Mouse (Mus musculus) heart, adult 2 months (tissue): ENCODE data around the gene Gm49336. TPM values are rescaled to one million over a fixed set of nuclear protein-coding genes. Genes with fewer than 3 reads are reported as not detected.

Source experiments
- DNase-seq, 2 experiments: peaks; one replicate each; pipeline ENCODE4 v3.0.0; 2021
- H3K27ac ChIP-seq: fragments of 200-600 bp; 2 replicates; pipeline ENCODE4 v1.8.1; 2022
- H3K27me3 ChIP-seq: fragments of 200-500 bp; 2 replicates; pipeline ENCODE4 v1.6.1; 2012; ENCODE audit warnings: mild to moderate bottlenecking, low read length, inconsistent platforms, mixed read lengths; ENCODE audit not compliant: control insufficient read depth, insufficient read depth
- H3K36me3 ChIP-seq: fragments of 200-500 bp; 2 replicates; pipeline ENCODE4 v1.6.1; 2012; ENCODE audit warnings: low read length, inconsistent platforms; ENCODE audit not compliant: control insufficient read depth, insufficient read depth
- H3K4me1 ChIP-seq: fragments of 200-500 bp; 2 replicates; pipeline ENCODE4 v1.6.1; 2011; ENCODE audit warnings: low read length; ENCODE audit not compliant: control insufficient read depth, insufficient read depth
- H3K4me3 ChIP-seq: fragments of 200-600 bp; 2 replicates; pipeline ENCODE4 v1.8.1; 2022
- H3K79me2 ChIP-seq: fragments of 200-500 bp; replicated peaks from 2 replicates; pipeline ENCODE4 v1.6.1; 2012; ENCODE audit warnings: mild to moderate bottlenecking, inconsistent platforms, low read length, moderate library complexity, mixed read lengths; ENCODE audit not compliant: control insufficient read depth, insufficient read depth
- H3K9ac ChIP-seq: fragments of 200-500 bp; 2 replicates; pipeline ENCODE4 v1.6.1; 2012; ENCODE audit warnings: low read depth, mild to moderate bottlenecking, control low read depth, inconsistent platforms, low read length, mixed read lengths
- CTCF ChIP-seq: fragments of 200-600 bp; IDR thresholded peaks from 2 replicates; pipeline ENCODE4 v1.8.1; 2022; ENCODE audit warnings: antibody characterized with exemption, mild to moderate bottlenecking, moderate library complexity
- EP300 ChIP-seq: fragments of 200-500 bp; IDR thresholded peaks from 2 replicates; pipeline ENCODE4 v1.6.1; 2011; ENCODE audit warnings: low read depth, low read length, control low read depth; ENCODE audit not compliant: insufficient read depth
- POLR2A ChIP-seq: fragments of 200-500 bp; IDR thresholded peaks from 2 replicates; pipeline ENCODE4 v1.6.1; 2011; ENCODE audit warnings: mild to moderate bottlenecking, low read depth, low read length, control low read depth; ENCODE audit not compliant: insufficient read depth
- WGBS: fragments of 180-500 bp; shearing (Covaris S2); methylation state at CpG from one replicate; pipeline ENCODE4 v1.1.7; 2018; 5-methylcytosine and 5-hydroxymethylcytosine counted together
- intact Hi-C: fragments of 180-260 bp; cut with DNase I; formaldehyde crosslinking; loops from one replicate; pipeline ENCODE4 v1.15.1; 2025
- long read RNA-seq: library from polyadenylated mRNA; stranded (forward); transcript quantifications from one replicate; pipeline ENCODE4 v2.0.0, GENCODE M21; 2021
- polyA plus RNA-seq: library from polyadenylated mRNA; depleted of rRNA; stranded (reverse); fragments of >200 nt; gene quantifications from 2 replicates; pipeline ENCODE4 v1.2.3, GENCODE M21; 2012; rRNA removed
- total RNA-seq, 2 experiments: library from RNA; stranded (reverse); gene quantifications; 2 replicates each; pipeline ENCODE4 v1.2.3; 2021

Gm49336 gene
- 10 to 100 TPM; 27.2 to 27.3 TPM for total RNA-seq
- 8.8 and 17.5 TPM in 2 replicates for polyA plus RNA-seq
- long read RNA-seq, transcript Gm49336-201 (15 exons, 3,913 nt), result major isoform, 15 of 20 reads
- long read RNA-seq, partial matches to known transcripts, result 0 of 20 reads
- long read RNA-seq, other reads (novel, unspliced or antisense), result 5 of 20 reads

GRCm38 (mm10) chr14:60251281-60252003 is at the start of gene Gm49336, which contains the start of gene Nupl1:
Gm49336 (minus strand) TSS chr14:60251507.
Nupl1 (minus strand) TSS chr14:60251431.
- under 1% methylated on average over 62 of the region's 62 CpGs for WGBS
- TF ChIP-seq CTCF, result no peak
- peak; percentile 60; the same call in 1 of the 2 replicates for TF ChIP-seq EP300
- peak; percentile 93 for TF ChIP-seq POLR2A

GRCm38 (mm10) chr14:60301024-60301423 is 49.7 kb upstream of the Gm49336 start:
- Histone ChIP-seq H3K36me3 (no peaks in the 10 kb centered on the region; the same call in none of the 2 replicates), H3K79me2 (no peaks in the 10 kb centered on the region), H3K4me1 (no peaks in the 10 kb centered on the region), H3K4me3 (no peak overlapping the region), H3K27me3 (no peaks in the 10 kb centered on the region), H3K27ac (no peak overlapping the region), H3K9ac (no peak overlapping the region)
- TF ChIP-seq CTCF (no peak), EP300 (no peak), POLR2A (no peak)
- intact Hi-C loops, result no loop called here
- DNase-seq, result no peak
- WGBS, result 88% methylated on average over 6 of the region's 6 CpGs

More at GRCm38 (mm10) chr14:60251281-60252003, at the start of gene Gm49336, which contains the start of gene Nupl1:
- H3K27ac ChIP-seq, result peak within 1 kb of the TSS; percentile 93
- intact Hi-C loops, result loop anchor here (1.0 to 10.0 kb wide), 3 partner anchors 14 to 923 kb away; partner anchors contain the start of genes Mipep and Mtmr6
- peaks cover 4% of the 10 kb centered on the region for H3K79me2 ChIP-seq
- no peaks in the 10 kb centered on the region for H3K27me3 ChIP-seq
- H3K36me3 ChIP-seq, result no peaks in the 10 kb centered on the region
- H3K4me3 ChIP-seq, result peak within 1 kb of the TSS; percentile 98
- H3K4me1 ChIP-seq, result no peaks in the 10 kb centered on the region; the same call in none of the 2 replicates
- peak within 1 kb of the TSS; percentile 90 for H3K9ac ChIP-seq
- peak; percentile 97 to 99 for DNase-seq

GRCm38 (mm10) chr14:60300224-60300991 is 49.1 kb upstream of the Gm49336 start:
- no peaks in the 10 kb centered on the region for H3K27me3 ChIP-seq
- TF ChIP-seq POLR2A (no peak), CTCF (no peak), EP300 (no peak)
- no peak overlapping the region for H3K4me3 ChIP-seq
- no peak overlapping the region for H3K9ac ChIP-seq
- H3K4me1 ChIP-seq, result no peaks in the 10 kb centered on the region
- 78% methylated on average over 14 of the region's 14 CpGs for WGBS
- no peaks in the 10 kb centered on the region; the same call in none of the 2 replicates for H3K36me3 ChIP-seq
- DNase-seq, result no peak
- no peaks in the 10 kb centered on the region for H3K79me2 ChIP-seq
- intact Hi-C loops, result no loop called here
- H3K27ac ChIP-seq, result no peak overlapping the region

GRCm38 (mm10) chr14:60295531-60295930 is 44.2 kb upstream of the Gm49336 start:
- no peaks in the 10 kb centered on the region for H3K4me1 ChIP-seq
- no peaks in the 10 kb centered on the region for H3K79me2 ChIP-seq
- TF ChIP-seq CTCF (no peak), EP300 (no peak), POLR2A (no peak)
- H3K36me3 ChIP-seq, result no peaks in the 10 kb centered on the region; the same call in none of the 2 replicates
- H3K27ac ChIP-seq, result no peak overlapping the region
- no peaks in the 10 kb centered on the region for H3K27me3 ChIP-seq
- H3K4me3 ChIP-seq, result no peak overlapping the region
- 89% methylated on average over 1 of the region's 1 CpGs for WGBS
- H3K9ac ChIP-seq, result no peak overlapping the region
- intact Hi-C loops, result no loop called here
- DNase-seq, result no peak

- Histone ChIP-seq H3K9ac (no peak overlapping the region), H3K4me1 (no peaks in the 10 kb centered on the region), H3K4me3 (no peak overlapping the region), H3K27me3 (no peaks in the 10 kb centered on the region), H3K27ac (no peak overlapping the region), H3K36me3 (no peaks in the 10 kb centered on the region; the same call in 1 of the 2 replicates), H3K79me2 (no peaks in the 10 kb centered on the region)
- intact Hi-C loops, result no loop called here
- 78% methylated on average over 4 of the region's 4 CpGs for WGBS
- TF ChIP-seq EP300, result no peak
- no peak for TF ChIP-seq POLR2A
- no peak for TF ChIP-seq CTCF
- DNase-seq, result no peak
These were observed 39.1 kb upstream of the Gm49336 start for GRCm38 (mm10) chr14:60290363-60290762.
